Mouse (Mus musculus) retina, postnatal 1 day (tissue): ENCODE data around the gene Agtrap.
"Not testable (repeated sequence)": the region's sequence is repeated elsewhere in the genome, so short reads cannot be mapped to it uniquely, and the experiment has no call there.

ENCODE experiments used
- DNase-seq: peaks from one replicate; pipeline ENCODE4 v3.0.0-alpha.2; 2012

The Agtrap gene

GRCm38 (mm10) chr4:148087907-148088527, at the start of gene Agtrap:
Gene Agtrap (minus strand): TSS chr4:148088031.
- peak; percentile 95 for DNase-seq

DNA sequence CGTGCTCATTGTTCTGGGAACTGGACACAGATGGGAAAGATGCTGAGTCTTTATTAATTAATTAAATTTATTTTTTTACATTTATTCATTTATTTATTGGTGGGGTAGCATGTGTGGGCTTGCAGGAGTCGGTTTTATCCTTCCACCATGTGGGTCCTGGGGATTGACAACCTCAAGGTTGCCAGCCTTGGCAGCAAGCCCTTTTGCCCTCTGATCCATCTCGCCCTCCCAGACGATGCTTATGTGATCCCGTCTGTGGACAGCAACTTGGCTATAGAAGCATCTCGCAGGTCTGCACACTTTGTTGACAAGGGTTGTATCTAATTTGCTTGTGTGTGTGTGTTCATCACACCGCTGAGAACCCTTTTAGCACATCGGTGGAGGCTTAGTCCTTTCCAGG, 49.7 kb upstream of the Agtrap start:
- no peak for DNase-seq

GRCm38 (mm10) chr4:148134988-148135387, 47.2 kb upstream of the Agtrap start:
- no peak for DNase-seq

DNA sequence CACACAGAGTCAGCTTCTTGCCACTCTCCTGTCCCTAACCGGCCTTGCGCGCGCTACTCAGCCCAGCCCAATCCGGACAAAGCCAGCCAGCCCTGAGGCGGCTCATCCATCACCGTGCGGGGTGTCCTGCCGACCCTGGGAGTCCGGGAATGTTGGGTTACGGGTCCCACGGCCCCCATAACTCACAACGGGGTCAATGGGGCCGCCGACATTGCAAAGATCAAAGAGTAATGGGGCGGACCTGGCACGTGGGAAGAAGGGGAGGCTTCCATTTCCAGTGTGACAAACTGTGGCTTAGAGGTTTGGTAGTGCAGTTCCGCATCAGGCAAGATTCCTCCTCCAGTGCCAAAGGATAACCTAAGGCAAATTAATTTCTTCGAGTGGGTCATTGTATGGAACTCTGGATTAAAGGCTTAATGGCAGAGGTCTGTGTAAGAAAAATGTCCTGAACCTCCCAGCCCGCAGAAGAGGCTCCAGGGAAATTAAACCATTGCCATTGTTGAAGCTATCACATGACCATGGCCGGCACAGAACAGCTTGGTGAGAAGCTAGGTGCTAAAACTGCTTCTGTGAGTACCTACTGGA, 43.8 kb upstream of the Agtrap start:
- DNase-seq: peak; percentile 64

DNA sequence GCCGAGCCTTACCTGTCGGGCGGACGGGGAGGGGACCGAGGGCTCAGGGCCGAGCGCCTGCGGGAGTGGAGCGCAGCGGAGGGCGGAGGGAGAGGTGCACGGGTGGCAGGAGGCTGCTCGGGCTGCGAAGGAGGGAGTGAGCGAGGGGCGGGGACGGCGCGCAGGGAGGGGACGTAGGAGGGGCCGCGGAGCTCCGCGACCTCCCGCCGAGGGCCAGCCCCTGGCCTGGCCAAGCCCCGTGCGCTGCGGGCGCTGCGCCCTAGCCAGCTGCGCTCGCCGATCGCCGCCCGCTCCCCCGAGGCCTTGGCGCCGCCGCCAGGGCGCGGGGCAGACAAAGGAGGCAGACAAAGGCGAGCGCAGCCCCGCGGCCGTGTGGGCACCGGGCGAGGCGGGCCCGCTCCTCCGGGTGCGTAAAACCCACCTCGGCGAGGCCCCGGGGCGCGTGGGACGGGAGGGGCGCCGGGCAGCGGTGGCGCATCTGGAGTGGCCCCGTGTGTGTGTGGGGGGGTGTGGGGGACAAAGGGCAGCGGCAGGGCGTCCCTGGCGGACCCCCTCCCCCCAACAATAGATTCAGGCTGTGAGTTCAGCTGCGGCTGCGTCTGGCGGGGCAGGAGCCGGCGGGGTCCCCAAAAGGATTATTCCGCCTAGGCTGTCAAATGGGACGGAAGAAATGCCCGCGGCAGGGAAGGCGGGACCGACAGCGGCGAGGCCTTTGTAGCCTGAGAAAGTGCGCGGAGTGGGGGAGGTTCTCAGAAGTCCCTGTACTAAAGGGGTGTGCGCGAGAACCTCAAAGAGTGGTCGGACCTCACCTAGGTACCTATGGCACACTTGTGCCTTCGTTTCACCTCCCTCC, 43.0 kb upstream of the Agtrap start, which contains the start of gene Draxin:
Gene Draxin (minus strand): TSS at position 138 of the 853 bp plus-strand sequence.
- DNase-seq: peak; percentile 89

DNA sequence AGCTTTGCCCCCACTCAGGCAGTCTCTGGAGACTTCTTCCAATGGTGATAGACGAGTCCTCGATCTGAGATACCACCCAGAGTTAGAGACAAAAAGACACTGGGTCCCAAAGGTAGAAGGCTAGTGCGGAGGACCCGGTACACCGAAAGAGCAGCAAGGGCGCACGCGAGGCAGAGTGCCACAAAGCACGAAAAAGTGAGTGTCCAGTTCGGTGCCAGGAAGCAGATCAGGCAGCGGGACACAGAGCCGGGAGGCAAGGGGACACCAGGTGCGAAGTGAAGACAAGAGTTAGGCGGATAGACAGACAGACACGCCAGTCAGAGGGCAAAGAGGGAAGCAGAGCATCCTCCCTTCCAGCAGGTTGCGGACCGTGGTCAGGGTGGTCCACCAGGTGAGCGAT, 42.3 kb upstream of the Agtrap start, which contains the start of gene Mad2l2:
Gene Mad2l2 (plus strand): TSS at position 252 of the 400 bp plus-strand sequence.
- DNase-seq: peak; percentile 35

DNA sequence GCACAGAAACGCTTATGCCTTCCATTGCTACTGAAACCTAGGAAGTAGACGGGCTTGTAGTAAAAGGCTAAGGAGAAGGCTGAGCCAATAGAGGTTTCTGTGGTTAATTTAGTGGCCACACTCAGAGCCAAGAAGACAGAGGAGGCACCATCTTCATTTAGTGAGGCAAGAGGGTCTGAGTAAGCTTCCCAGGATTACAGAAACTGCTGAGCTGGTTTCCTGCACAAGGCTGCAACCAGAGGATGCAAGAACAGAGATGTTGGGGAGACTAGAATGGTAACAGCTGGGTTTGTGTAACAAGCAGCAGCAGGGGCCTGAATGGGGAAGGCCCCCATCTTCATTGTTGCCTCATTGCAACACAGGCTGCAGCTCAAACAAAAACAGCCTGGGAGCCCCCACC, 40.8 kb upstream of the Agtrap start:
- DNase-seq: no peak

GRCm38 (mm10) chr4:148128241-148128640, 40.4 kb upstream of the Agtrap start:
- DNase-seq: no peak

DNA sequence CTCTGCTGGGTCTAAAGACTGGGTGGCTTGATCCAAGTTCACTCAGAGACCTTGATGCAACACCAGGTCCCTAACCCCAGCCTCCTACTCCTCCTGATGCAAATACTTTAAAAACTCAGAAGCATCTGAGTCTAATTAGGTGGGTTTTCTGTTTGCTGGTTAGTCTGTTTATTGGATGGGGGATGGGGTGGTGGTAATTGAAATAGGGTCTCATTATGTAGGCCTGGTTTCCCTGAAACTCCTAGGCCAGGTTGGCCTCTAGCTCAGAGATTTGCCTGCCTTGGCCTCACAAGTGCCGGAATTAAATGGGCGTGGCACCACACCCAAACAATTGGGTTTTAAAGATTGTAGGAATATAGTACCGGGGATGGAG, 34.8 kb upstream of the Agtrap start:
- no peak for DNase-seq

DNA sequence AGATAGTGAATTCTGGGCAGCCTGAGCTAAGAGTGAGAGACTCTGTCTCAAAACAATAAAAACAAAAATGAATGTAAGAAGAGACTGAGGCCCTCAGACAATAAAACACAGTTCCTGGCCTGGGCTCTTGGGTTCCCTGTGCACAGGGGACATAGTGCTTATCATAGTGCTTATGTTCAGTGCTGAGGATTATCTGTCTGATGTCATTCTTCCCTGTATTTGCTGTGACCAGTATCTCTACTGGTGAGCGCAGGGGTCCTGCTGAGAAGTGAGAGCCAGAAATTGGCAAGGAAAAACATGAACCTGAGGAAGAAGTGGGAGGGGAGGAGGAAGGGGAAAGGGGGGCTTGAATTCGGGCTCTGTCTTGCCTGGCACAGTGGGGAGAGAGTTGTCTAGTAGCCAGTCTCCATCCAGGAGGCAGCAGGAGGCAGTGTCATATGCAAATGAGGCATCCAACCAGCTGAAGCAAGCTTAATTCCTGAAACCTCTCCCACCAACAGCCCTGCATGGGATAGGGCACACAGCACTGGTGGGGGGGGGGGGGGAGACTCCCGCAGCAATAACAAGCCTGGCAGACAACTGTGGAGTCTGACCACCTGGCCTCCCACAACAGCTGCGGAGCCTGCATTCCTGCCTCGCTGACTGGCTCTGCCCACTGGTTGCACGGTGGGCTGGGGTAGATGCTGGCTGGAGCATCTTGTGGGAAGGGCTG, 34.3 kb upstream of the Agtrap start:
- DNase-seq: peak; percentile 82

DNA sequence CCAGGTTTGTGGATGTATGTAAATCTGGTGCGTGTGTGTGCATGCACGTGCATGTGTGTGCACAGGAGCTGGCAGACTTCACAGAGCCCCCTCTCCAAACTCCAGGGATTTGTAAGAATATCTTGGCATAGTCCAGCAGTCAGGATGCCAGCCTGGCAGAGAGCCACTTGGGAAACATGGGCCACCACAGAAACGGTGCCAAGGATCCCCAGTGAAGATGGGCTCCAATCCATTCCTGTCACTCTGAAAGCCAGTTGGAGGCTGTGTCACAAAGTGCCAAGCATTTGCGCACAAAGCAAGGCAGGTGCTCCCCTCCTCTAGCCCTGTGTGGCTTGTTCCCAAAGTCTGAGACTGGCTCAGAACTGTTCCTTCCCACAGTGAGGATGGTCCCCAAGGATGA, 33.5 kb upstream of the Agtrap start:
- DNase-seq: no peak

GRCm38 (mm10) chr4:148120555-148120954, 32.7 kb upstream of the Agtrap start:
- no peak for DNase-seq

GRCm38 (mm10) chr4:148119578-148119977, 31.7 kb upstream of the Agtrap start:
- DNase-seq: not testable (repeated sequence)

GRCm38 (mm10) chr4:148117392-148117791, 29.6 kb upstream of the Agtrap start:
- DNase-seq: peak; percentile 16

- no peak for DNase-seq
Observed at GRCm38 (mm10) chr4:148116657-148117056, 28.8 kb upstream of the Agtrap start.

GRCm38 (mm10) chr4:148115467-148115866, 27.6 kb upstream of the Agtrap start:
- peak; percentile 59 for DNase-seq

DNA sequence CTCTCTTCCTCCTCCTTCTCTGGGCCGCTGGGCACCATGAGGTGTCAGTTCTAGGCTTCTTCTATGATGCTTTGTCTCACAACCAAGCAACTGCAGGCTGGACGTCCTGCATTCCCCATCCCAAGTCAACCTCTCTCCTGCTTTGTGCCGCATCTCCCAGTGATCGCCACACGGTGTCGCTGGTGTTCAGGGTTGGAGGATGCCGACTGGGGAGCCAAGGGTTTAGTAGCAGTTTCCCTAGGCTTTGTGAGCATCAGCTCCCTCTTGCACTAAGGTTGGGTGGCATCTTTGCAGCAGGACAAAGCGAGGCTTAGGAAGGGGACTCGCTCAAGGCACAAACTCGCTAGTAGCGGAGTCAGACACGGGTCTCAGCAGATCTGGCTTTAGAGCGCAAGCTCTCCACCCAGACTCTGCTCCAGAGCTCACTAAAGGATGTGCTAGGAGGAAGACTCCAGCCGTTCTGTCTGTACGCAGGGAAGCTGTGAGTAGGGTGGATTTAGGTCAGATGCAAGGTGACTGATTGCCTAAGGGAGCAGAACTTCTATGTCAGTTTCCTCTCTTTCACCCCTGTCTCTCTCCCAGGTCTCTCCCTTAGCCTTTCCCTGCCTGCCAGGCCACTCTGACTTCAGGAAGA, 27.0 kb upstream of the Agtrap start:
- peak; percentile 90 for DNase-seq

GRCm38 (mm10) chr4:148112519-148112918, 24.7 kb upstream of the Agtrap start:
- DNase-seq: no peak

DNA sequence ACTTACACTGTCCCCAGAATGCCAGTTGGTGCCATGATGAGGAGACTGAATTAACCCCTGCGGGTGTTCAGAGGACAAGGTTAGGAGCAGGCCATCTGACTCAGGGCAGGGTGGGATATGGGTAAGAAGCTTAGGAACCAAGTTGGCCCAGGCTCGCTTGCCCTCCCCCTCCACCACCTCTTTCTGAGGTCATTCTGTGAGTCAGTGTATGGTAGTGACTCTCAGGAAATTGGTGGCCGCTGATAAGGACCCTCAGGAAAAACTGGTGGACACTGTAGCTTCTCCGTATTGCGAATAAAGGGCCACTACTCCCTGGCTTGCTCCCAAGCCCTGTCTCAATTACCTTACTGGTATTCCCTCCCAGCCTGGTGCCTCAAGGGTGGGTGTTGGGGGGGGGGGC, 21.4 kb upstream of the Agtrap start:
- DNase-seq: no peak

GRCm38 (mm10) chr4:148108565-148109100, 20.8 kb upstream of the Agtrap start:
- DNase-seq: no peak

DNA sequence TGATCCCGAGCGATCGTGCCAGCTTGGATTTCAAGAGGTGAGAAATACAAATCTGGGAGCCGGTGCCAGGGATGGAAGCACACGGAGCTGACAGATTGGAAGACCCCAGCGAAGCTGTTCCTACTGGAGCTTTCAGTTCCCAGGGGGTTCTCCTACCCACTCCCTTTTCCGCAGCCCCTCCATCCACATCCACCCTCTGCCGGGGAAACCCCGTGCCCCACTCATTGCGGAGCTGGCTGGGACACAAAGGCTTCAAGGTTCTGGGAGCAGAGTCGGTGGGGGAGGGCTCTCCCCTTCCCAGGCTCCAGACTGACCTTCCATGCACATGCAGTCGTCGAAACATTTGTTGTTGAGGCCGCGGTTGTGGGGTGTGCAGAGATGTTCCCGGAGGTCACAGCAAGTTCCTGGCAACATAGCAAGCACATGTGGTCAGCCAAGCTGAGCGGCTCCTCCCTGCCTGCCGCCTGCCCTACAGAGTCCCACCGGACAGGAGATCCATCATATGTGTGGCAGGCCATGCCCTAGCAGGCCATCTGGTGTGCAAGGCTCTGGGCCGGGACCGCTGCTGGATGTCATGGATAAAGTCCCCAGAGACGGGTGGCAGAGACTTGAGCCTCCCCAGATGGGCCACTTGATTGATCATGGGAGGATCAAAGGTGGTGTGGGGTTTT, 19.9 kb upstream of the Agtrap start:
- DNase-seq: no peak

DNA sequence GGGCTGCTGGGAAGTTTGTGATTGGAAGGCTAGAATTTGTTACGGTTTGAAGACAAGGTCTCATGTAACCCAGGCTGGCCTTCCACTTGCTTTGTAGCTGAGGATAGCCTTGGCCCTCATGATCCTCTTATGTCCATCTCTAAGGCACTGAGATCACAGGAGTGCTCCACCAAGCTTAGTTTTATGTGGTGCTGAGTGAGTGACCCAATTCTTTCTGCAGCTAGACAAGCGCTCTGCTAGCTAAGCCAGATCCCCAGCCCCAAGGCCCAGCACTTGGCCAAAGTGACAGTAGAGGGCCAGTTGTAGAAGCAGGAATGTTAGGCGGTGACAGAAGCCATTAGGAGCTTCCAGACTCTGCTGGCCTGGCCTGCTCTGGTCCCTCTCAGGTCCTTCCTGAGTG, 16.3 kb upstream of the Agtrap start:
- DNase-seq: peak; percentile 50
